Mouse (Mus musculus) T-helper 2 cell (primary cell): Measurements from ENCODE around the gene Capn10.

Experiments used
- in situ Hi-C: fragments of 300-600 bp; cut with MboI, MseI; formaldehyde crosslinking; loops from one replicate; pipeline ENCODE4 v1.15.1; 2025; ENCODE audit warnings: high pct_unique_total_duplicates

The Capn10 gene

DNA sequence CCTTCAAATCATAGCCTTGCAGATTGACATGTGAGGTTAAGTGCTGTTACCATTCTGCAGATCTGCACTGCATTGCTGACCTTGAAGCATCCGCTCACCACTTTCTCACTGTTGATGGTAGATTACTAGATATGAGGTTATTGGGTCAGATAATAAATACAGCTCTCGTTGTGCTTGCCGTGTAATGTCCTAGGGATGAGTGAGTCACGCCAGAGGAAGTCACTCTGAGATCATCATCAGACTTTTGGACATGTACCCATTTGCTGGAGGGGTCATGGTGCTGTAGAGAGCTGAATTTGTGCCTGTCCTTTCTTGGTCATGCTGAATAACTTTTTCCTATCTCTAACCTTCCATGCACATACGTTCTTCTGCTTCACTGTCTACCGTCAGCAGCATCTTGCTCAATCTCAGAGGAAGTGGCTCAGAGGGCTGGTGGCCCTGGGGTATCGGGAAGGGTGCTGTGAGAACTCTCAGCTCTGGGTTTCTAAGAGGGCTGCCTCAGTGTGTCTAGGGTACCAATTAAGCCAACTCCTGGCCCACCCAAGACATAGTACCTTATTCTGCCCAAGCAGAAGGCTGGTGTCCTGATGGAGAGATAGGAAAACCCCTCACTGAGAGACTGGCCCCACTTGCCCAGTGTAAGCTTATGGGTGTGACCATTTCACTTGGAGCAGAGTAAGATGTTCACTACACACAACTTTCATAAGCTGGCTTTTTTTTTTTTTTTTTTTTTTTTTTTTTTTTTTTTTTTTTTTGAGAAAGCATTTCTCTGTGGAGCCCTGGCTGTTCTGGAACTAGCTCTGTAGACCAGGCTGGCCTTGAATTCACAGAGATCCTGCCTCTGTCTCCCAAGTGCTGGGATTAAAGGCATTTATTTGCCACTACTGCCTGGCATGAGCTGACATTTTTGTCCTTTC, 38.0 kb downstream of the Capn10 start:
- in situ Hi-C loops: no loop called here

- in situ Hi-C loops: no loop called here
Observed at GRCm38 (mm10) chr1:92972854-92973253, 38.7 kb downstream of the Capn10 start.

DNA sequence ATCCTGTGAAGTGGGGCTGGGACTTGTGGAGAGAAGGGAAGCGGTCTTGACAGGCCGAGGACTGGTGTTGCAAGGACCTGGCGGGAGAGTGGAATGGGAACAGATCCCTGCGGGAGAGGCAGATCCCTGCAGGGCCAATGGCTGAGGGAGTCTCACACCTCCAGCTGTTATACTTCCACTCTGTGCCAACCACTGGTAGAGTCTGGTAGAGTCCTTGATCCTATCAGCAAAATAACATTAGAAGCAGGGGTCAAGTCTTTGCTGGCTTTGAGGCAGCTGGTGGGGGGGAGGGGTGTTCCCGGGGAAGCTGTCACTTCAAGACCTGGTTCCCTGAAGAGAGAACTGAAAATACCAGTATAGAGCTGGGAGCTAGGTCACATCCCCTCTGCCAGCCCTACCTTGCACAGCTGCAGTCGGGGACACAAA, 42.0 kb downstream of the Capn10 start:
- in situ Hi-C loops: no loop called here

GRCm38 (mm10) chr1:92978645-92979044, 44.5 kb downstream of the Capn10 start:
- in situ Hi-C loops: no loop called here

GRCm38 (mm10) chr1:92979073-92979602, 45.0 kb downstream of the Capn10 start:
- in situ Hi-C loops: no loop called here

DNA sequence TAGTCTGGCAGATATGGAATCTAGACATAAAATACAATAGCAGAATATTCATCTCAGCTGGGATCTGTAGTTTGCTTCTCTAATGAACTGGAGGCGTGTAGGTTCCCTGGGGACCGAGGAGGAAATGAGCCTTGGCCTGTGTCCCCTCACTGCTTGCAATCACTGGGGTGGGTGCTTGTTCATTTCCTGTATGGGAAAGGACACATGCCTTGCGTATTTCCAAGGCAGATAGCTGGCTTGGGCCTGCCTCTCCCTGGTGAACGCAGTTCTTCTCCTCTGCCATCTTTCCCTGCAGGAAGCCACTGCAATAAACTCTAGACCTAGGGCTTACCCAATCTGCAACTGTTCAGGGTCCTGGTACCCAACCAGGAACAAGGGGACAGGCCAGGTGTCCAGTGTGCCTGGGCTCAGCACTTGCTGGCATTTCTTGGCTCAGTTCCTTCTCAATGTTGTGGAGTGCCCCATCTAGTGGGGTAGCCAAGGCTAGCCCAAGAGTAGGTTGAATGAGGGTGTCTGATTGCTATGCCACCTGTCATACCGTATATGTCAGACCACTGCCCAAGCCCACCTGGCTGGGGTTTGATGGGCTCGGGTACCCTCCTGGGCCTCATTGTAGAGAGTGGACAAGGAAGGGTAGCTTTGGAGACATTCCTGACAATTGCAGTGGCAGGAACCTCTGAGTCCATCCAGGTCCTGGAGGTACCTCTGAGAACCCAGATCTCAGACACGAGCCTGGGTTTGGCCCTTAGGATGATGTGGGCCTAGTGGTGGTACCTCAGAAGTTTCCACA, 47.1 kb downstream of the Capn10 start:
- in situ Hi-C loops: no loop called here

GRCm38 (mm10) chr1:92982931-92983605, 48.9 kb downstream of the Capn10 start:
- in situ Hi-C loops: no loop called here

DNA sequence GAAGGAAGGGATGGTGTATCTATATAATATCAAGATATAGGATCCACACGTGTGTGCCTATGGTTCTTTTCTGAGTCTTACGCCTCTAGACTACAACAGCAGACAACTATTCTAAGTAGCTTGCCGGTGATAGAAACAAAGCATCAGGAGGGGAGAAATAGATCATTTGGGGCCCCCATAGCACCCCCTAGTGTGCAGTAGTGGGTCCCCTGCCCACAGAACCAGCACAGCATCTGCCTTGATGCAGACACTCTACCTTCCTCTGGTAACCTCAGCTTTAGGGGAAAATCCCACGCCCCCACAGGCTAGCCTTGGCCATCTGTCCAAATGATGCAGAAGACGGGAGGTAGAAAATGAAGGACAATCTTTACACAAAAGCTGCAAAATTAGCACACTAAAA, 50.8 kb downstream of the Capn10 start:
- in situ Hi-C loops: no loop called here

GRCm38 (mm10) chr1:92988894-92989293, 54.7 kb downstream of the Capn10 start:
- in situ Hi-C loops: no loop called here

- in situ Hi-C loops: no loop called here
Observed at GRCm38 (mm10) chr1:92989891-92990290, 55.7 kb downstream of the Capn10 start.

- in situ Hi-C loops: no loop called here
Observed at GRCm38 (mm10) chr1:92992214-92992855, 58.2 kb downstream of the Capn10 start.

DNA sequence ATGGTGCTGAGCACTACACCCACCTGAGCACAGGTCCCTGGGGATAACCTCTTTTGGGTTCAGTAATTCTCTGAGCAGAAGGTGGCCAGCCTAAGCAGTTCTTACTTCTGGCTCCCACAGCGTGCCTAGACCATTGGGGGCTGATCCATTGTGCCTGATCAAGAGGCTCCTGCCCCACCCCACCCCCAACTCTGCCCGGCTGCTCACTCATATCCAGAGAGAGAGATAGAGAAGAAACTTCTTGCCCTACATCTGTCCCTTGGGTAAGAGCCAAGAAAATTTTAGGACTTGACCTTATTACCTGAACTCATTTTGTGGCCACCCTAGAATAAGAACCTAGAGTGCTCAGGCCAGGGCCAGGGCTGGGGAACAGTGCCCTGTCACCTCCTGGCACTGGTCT, 58.7 kb downstream of the Capn10 start:
- in situ Hi-C loops: no loop called here
